Mouse (Mus musculus) MN1 (cell line): ENCODE data around the gene Eppin.
"Not testable (repeated sequence)": the region's sequence is repeated elsewhere in the genome, so short reads cannot be mapped to it uniquely, and the experiment has no call there.

Experiments used
- DNase-seq: peaks from one replicate; pipeline ENCODE4 v3.0.0-alpha.2; 2016; ENCODE audit warnings: low spot score

Gene Eppin

GRCm38 (mm10) chr2:164593494-164593893, at the start of gene Eppin:
TSS of gene Eppin (minus strand) at chr2:164593594.
- no peak for DNase-seq

- no peak for DNase-seq
Measured at GRCm38 (mm10) chr2:164641881-164642673, 48.7 kb upstream of the Eppin start.

GRCm38 (mm10) chr2:164641129-164641528, 47.7 kb upstream of the Eppin start:
- no peak for DNase-seq

- DNase-seq: no peak
Measured at GRCm38 (mm10) chr2:164638696-164639095, 45.3 kb upstream of the Eppin start, which contains the start of gene Wfdc16. TSS of gene Wfdc16 (minus strand) at chr2:164638796.

- no peak for DNase-seq
Measured at GRCm38 (mm10) chr2:164635266-164635665, 41.9 kb upstream of the Eppin start.

- DNase-seq: no peak
Measured at GRCm38 (mm10) chr2:164621775-164622174, 28.4 kb upstream of the Eppin start.

GRCm38 (mm10) chr2:164619050-164619449, 25.7 kb upstream of the Eppin start:
- DNase-seq: no peak

- DNase-seq: no peak
Measured at GRCm38 (mm10) chr2:164615386-164615785, 22.0 kb upstream of the Eppin start.

- DNase-seq: not testable (repeated sequence)
Measured at GRCm38 (mm10) chr2:164613471-164613870, 20.1 kb upstream of the Eppin start, which contains the start of the genes Wfdc6b and Wfdc8. TSS of gene Wfdc6b (plus strand) at chr2:164613522. TSS of gene Wfdc8 (minus strand) at chr2:164613626.

- no peak for DNase-seq
Measured at GRCm38 (mm10) chr2:164608781-164609180, 15.4 kb upstream of the Eppin start.

- no peak for DNase-seq
Measured at GRCm38 (mm10) chr2:164604411-164604810, 11.0 kb upstream of the Eppin start.

- DNase-seq: no peak
Measured at GRCm38 (mm10) chr2:164603482-164603881, 10.1 kb upstream of the Eppin start.

- DNase-seq: no peak
Measured at GRCm38 (mm10) chr2:164600179-164600578, 6.8 kb upstream of the Eppin start.

GRCm38 (mm10) chr2:164592014-164592413, 1.4 kb downstream of the Eppin start:
- peak; percentile 54 for DNase-seq

GRCm38 (mm10) chr2:164585025-164585725, 8.2 kb downstream of the Eppin start, which contains the start of gene Wfdc6a:
TSS of gene Wfdc6a (minus strand) at chr2:164585447.
- not testable (repeated sequence) for DNase-seq

- DNase-seq: not testable (repeated sequence)
Measured at GRCm38 (mm10) chr2:164573359-164573758, 20.0 kb downstream of the Eppin start, which contains the start of gene Spint3. TSS of gene Spint3 (minus strand) at chr2:164573459.

GRCm38 (mm10) chr2:164567460-164567859, 25.9 kb downstream of the Eppin start:
- DNase-seq: no peak

GRCm38 (mm10) chr2:164566997-164567396, 26.4 kb downstream of the Eppin start:
- DNase-seq: no peak

- no peak for DNase-seq
Measured at GRCm38 (mm10) chr2:164564346-164564745, 29.0 kb downstream of the Eppin start.

GRCm38 (mm10) chr2:164563339-164564038, 29.9 kb downstream of the Eppin start:
- DNase-seq: peak; percentile 25

GRCm38 (mm10) chr2:164562391-164563188, 30.8 kb downstream of the Eppin start, which contains the start of gene Wfdc2:
TSS of gene Wfdc2 (plus strand) at chr2:164562413.
- DNase-seq: no peak
